In genomic region chr11:69948066-69948762, GRCm38 (mm10) we compare ENCODE assay signal across 1 mouse cellular context.
TF ChIP-seq lines count a peak whose summit lies in the region.

Gene Slc2a4 (minus strand): TSS chr11:69948188.

TF ChIP-seq in MEL, 35 proteins besides CTCF, POLR2A, EP300 and RAD21 (continued from another document):
- TF ChIP-seq MEF2A (IDR thresholded peaks at IDR 0.05; ENCODE audit: extremely low read depth, insufficient replicate concordance, low read depth, low read length, poor library complexity, severe bottlenecking) (0 out of 2 replicates have a peak, but pooled peaks have one; percentile 55), ZC3H11A (IDR thresholded peaks at IDR 0.05; ENCODE audit: low read depth, low read length) (no peak)
